Mouse (Mus musculus): Measurements from ENCODE around the gene Nav3. TPM values are rescaled to one million over a fixed set of nuclear protein-coding genes. Genes with fewer than 3 reads are reported as not detected.

Nav3 gene
- polyA plus RNA-seq, 1 experiment from 2014 or later, result 0.85 TPM

DNA sequence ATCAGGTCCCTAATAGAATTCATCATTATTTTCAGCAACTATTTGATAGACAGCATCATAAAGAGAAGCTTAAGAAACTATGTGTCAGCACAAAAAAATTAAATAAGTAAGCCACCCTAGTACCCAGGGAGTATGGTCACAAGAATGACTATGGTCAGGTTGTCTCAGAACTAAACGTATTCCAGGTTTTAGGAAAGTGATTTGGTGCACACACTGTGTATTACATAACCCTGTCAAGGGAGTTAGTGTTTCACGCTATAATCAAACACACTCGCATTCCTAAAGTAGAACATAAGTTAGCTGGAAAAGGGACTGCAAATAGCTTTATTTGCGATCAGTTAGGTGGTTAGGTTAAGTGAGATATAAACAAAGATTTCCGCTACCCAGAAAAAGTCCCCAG is 126.0 kb downstream of the Nav3 start:
- 85% methylated on average over 5 of the region's 5 CpGs for WGBS
- no peaks in the 10 kb centered on the region for H3K9me3 ChIP-seq (ENCODE audit: control insufficient read depth, low read length)
- no peaks in the 10 kb centered on the region for H3K27me3 ChIP-seq (replicated peaks; ENCODE audit: control insufficient read depth, insufficient read depth, low read length)
- H3K9ac ChIP-seq (ENCODE audit: low read depth, low read length), result no peak overlapping the region
- ATAC-seq (replicated peaks; ENCODE audit: low FRiP score) (no peak), DNase-seq (ENCODE audit: low spot score) (no peak)
- H3K36me3 ChIP-seq (ENCODE audit: control insufficient read depth, insufficient read depth, low read length), result no peaks in the 10 kb centered on the region
- no peak overlapping the region for H3K4me2 ChIP-seq
- no peak overlapping the region for H3K4me3 ChIP-seq (ENCODE audit: low read depth, low read length)
- H3K4me1 ChIP-seq (replicated peaks; ENCODE audit: control insufficient read depth, insufficient read depth, low read length), result no peaks in the 10 kb centered on the region
- no peak overlapping the region for H3K27ac ChIP-seq (ENCODE audit: low read depth, low read length)

DNA sequence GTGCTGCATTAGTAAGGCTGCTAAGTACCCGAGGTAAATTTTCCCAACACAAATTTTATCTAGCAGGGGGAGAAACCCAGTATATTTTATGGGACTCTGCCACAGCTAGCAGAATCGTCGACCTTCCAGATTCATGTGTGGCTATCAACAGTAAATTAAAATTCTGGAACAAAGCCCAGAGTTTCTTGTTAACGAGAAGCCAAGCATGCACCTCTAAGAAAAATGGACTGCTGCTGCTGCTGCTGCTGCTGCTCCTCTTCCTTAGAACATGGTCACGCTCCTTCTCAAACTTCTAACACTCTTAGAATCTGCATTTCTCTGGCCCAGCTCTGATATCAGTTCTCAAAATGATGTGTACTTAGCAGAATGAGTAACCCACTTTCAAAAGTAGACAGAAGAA is 126.4 kb downstream of the Nav3 start:
- no peak overlapping the region for H3K4me2 ChIP-seq
- H3K4me1 ChIP-seq (replicated peaks; ENCODE audit: control insufficient read depth, insufficient read depth, low read length), result no peaks in the 10 kb centered on the region
- H3K27ac ChIP-seq (ENCODE audit: low read depth, low read length), result no peak overlapping the region
- WGBS, result 67% methylated on average over 5 of the region's 5 CpGs
- no peak overlapping the region for H3K9ac ChIP-seq (ENCODE audit: low read depth, low read length)
- no peak overlapping the region for H3K4me3 ChIP-seq (ENCODE audit: low read depth, low read length)
- ATAC-seq (replicated peaks; ENCODE audit: low FRiP score) (no peak), DNase-seq (ENCODE audit: low spot score) (no peak)
- no peaks in the 10 kb centered on the region for H3K9me3 ChIP-seq (ENCODE audit: control insufficient read depth, low read length)
- H3K27me3 ChIP-seq (replicated peaks; ENCODE audit: control insufficient read depth, insufficient read depth, low read length), result no peaks in the 10 kb centered on the region
- H3K36me3 ChIP-seq (ENCODE audit: control insufficient read depth, insufficient read depth, low read length), result no peaks in the 10 kb centered on the region

DNA sequence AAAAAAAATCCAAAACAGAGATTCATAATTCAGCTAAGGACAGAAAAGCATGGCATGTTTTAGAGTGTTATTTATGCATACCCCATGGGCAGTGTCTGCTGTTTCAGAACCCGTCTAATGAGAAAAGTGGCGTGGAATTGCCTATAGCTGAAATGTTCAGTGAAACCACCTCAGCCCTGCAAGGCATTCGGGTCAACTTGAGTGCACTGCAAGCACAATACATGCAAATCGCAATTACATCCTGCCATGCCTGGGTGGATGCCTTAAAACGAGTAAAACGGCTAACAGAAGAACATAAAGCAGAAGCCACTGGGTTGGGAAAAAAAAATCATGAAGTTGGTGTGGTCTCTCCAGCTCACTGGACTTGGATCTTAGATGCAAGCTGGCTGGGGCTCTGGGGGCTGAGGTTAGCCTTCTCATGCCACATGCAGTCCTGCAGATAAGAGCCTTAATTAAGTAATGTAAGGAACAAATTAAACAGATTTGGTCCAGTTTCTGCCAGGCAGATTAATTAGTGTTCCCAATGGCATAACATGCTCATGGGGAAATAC is 133.8 kb downstream of the Nav3 start:
- DNase-seq (ENCODE audit: low spot score), result no peak

DNA sequence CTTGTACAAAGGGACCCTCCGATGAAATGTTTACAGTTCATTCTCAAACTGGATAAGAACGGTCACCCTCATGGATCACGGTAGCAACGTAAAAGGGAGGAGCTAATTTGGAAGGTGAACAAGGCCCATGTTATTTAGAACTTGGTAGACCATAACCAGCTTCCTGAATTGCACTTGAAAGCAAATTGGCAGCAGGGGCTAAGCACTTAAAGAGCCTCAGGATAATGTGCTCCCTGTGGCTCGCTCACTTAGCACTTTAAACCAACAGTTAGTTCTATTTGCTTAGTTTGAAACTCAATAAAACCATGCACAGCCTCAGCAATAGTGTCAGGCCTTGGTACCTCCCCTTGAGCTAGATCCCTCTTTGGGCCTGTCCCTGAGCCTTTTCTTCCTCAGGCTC is 138.7 kb downstream of the Nav3 start:
- no peak for ATAC-seq (replicated peaks; ENCODE audit: low FRiP score)

More for the DNA sequence above, 133.8 kb downstream of the Nav3 start:
- no peaks in the 10 kb centered on the region for H3K4me1 ChIP-seq (replicated peaks; ENCODE audit: control insufficient read depth, insufficient read depth, low read length)
- no peak overlapping the region for H3K9ac ChIP-seq (ENCODE audit: low read depth, low read length)
- no peak overlapping the region for H3K4me2 ChIP-seq
- H3K4me3 ChIP-seq (ENCODE audit: low read depth, low read length), result no peak overlapping the region
- 81% methylated on average over 6 of the region's 6 CpGs for WGBS
- no peak for ATAC-seq (replicated peaks; ENCODE audit: low FRiP score)
- H3K27me3 ChIP-seq (replicated peaks; ENCODE audit: control insufficient read depth, insufficient read depth, low read length), result no peaks in the 10 kb centered on the region
- no peak overlapping the region for H3K27ac ChIP-seq (ENCODE audit: low read depth, low read length)
- no peaks in the 10 kb centered on the region for H3K9me3 ChIP-seq (ENCODE audit: control insufficient read depth, low read length)
- no peaks in the 10 kb centered on the region for H3K36me3 ChIP-seq (ENCODE audit: control insufficient read depth, insufficient read depth, low read length)

DNA sequence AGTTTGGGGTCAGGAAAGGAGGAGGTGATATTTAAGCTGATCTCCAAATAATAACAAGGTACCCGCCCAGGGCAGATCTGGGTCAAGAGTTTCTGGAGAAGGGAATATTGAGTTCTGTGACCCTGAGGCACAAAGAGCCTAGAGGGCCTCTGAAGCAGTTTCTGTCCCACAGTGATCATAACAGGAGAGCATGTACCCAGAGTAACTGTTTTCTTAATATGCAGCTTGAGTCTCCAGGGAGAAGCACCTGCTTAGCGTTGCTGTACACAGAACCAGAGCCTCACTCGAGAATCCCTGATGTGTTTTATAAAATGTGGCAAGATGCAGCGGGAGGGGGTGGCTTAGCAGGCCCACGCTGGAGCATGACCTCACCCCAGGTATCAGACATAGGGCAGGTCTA is 141.5 kb downstream of the Nav3 start:
- H3K4me2 ChIP-seq, result no peak overlapping the region
- ATAC-seq (replicated peaks; ENCODE audit: low FRiP score) (no peak), DNase-seq (ENCODE audit: low spot score) (no peak)
- H3K27ac ChIP-seq (ENCODE audit: low read depth, low read length), result no peak overlapping the region
- H3K9ac ChIP-seq (ENCODE audit: low read depth, low read length), result no peak overlapping the region
- WGBS, result 80% methylated on average over 5 of the region's 5 CpGs
- no peaks in the 10 kb centered on the region for H3K27me3 ChIP-seq (replicated peaks; ENCODE audit: control insufficient read depth, insufficient read depth, low read length)
- no peaks in the 10 kb centered on the region for H3K4me1 ChIP-seq (replicated peaks; ENCODE audit: control insufficient read depth, insufficient read depth, low read length)
- no peaks in the 10 kb centered on the region for H3K9me3 ChIP-seq (ENCODE audit: control insufficient read depth, low read length)
- no peaks in the 10 kb centered on the region for H3K36me3 ChIP-seq (ENCODE audit: control insufficient read depth, insufficient read depth, low read length)
- H3K4me3 ChIP-seq (ENCODE audit: low read depth, low read length), result no peak overlapping the region

More for the DNA sequence above, 138.7 kb downstream of the Nav3 start:
- Histone ChIP-seq H3K27me3 (replicated peaks; ENCODE audit: control insufficient read depth, insufficient read depth, low read length) (no peaks in the 10 kb centered on the region), H3K36me3 (ENCODE audit: control insufficient read depth, insufficient read depth, low read length) (no peaks in the 10 kb centered on the region), H3K4me2 (no peak overlapping the region), H3K9ac (ENCODE audit: low read depth, low read length) (no peak overlapping the region), H3K27ac (ENCODE audit: low read depth, low read length) (no peak overlapping the region), H3K4me3 (ENCODE audit: low read depth, low read length) (no peak overlapping the region), H3K9me3 (ENCODE audit: control insufficient read depth, low read length) (no peaks in the 10 kb centered on the region), H3K4me1 (replicated peaks; ENCODE audit: control insufficient read depth, insufficient read depth, low read length) (no peaks in the 10 kb centered on the region)
- whole genome bisulfite sequencing, result 73% methylated on average over 5 of the region's 5 CpGs
- no peak for DNase-seq (ENCODE audit: low spot score)

DNA sequence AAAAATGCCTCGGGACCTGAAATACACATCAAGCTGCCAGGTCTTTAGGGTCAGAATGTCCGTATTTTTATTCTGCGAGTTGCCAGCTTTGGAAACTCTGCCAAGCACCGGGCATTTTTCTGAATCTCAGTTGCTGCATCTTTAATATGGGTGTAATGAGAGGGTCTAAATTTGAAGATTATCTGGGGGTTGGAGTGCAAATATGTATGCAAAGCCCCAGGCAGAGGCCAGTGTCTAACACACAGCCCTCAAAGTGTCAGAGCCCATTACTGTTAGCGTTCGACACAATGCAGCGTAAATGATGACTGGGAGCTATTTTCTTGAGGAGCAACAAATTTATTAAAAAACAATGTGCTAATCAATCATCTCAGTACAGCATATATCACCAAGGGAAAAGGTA is 142.0 kb downstream of the Nav3 start:
- H3K27me3 ChIP-seq (replicated peaks; ENCODE audit: control insufficient read depth, insufficient read depth, low read length), result no peaks in the 10 kb centered on the region
- H3K36me3 ChIP-seq (ENCODE audit: control insufficient read depth, insufficient read depth, low read length), result no peaks in the 10 kb centered on the region
- H3K9ac ChIP-seq (ENCODE audit: low read depth, low read length), result no peak overlapping the region
- H3K4me3 ChIP-seq (ENCODE audit: low read depth, low read length), result no peak overlapping the region
- H3K4me1 ChIP-seq (replicated peaks; ENCODE audit: control insufficient read depth, insufficient read depth, low read length), result no peaks in the 10 kb centered on the region
- DNase-seq (ENCODE audit: low spot score), result no peak
- H3K9me3 ChIP-seq (ENCODE audit: control insufficient read depth, low read length), result no peaks in the 10 kb centered on the region
- ATAC-seq (replicated peaks; ENCODE audit: low FRiP score), result no peak
- H3K4me2 ChIP-seq, result no peak overlapping the region
- 86% methylated on average over 7 of the region's 7 CpGs for WGBS
- H3K27ac ChIP-seq (ENCODE audit: low read depth, low read length), result no peak overlapping the region

DNA sequence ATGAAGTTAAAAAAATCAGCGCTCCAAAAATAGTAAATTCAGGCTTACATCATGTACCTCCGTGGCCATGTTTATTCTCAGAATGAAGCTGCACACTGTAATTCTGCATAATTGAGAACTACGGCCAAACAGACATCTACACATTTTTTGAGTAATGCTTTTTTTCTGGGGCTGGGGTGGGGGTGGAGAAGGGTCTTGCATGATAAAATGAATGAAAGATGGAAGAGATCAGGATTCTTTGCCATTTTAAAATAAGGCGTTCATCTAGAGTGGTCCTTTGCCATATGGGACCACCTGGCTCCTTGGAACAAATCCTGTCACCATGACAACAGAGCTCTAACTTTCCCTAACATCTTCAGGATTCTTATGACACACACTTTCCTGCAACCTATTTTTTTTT is 146.5 kb downstream of the Nav3 start:
- 86% methylated on average over 4 of the region's 4 CpGs for WGBS
- ATAC-seq (replicated peaks; ENCODE audit: low FRiP score) (no peak), DNase-seq (ENCODE audit: low spot score) (no peak)
- Histone ChIP-seq H3K4me1 (replicated peaks; ENCODE audit: control insufficient read depth, insufficient read depth, low read length) (no peaks in the 10 kb centered on the region), H3K36me3 (ENCODE audit: control insufficient read depth, insufficient read depth, low read length) (no peaks in the 10 kb centered on the region), H3K4me2 (no peak overlapping the region), H3K27me3 (replicated peaks; ENCODE audit: control insufficient read depth, insufficient read depth, low read length) (no peaks in the 10 kb centered on the region), H3K9ac (ENCODE audit: low read depth, low read length) (no peak overlapping the region), H3K27ac (ENCODE audit: low read depth, low read length) (no peak overlapping the region), H3K4me3 (ENCODE audit: low read depth, low read length) (no peak overlapping the region), H3K9me3 (ENCODE audit: control insufficient read depth, low read length) (no peaks in the 10 kb centered on the region)

DNA sequence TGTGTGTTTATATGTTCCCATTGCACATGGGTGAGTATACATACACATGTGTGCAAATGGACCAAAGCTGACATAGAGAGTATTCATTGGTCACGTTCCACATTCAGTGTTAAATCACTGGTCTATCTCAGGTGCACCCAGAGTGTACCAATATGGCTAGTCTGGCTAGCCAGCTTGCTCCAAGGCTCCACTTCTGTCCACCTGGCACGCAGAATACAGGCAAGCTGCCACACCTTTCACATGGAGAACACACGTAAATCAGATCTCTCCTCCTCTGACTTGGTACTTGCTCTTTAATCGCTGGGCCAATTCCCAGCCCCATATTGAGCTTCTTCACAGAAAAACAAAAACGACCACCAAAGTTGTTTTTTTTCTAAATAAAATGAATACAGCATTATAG is 150.4 kb downstream of the Nav3 start:
- DNase-seq (ENCODE audit: low spot score) (no peak), ATAC-seq (replicated peaks; ENCODE audit: low FRiP score) (no peak)
- Histone ChIP-seq H3K27me3 (replicated peaks; ENCODE audit: control insufficient read depth, insufficient read depth, low read length) (no peaks in the 10 kb centered on the region), H3K4me1 (replicated peaks; ENCODE audit: control insufficient read depth, insufficient read depth, low read length) (no peaks in the 10 kb centered on the region), H3K4me3 (ENCODE audit: low read depth, low read length) (no peak overlapping the region), H3K9me3 (ENCODE audit: control insufficient read depth, low read length) (no peaks in the 10 kb centered on the region), H3K27ac (ENCODE audit: low read depth, low read length) (no peak overlapping the region), H3K36me3 (ENCODE audit: control insufficient read depth, insufficient read depth, low read length) (no peaks in the 10 kb centered on the region), H3K4me2 (no peak overlapping the region), H3K9ac (ENCODE audit: low read depth, low read length) (no peak overlapping the region)
- 75% methylated on average over 5 of the region's 5 CpGs for WGBS

DNA sequence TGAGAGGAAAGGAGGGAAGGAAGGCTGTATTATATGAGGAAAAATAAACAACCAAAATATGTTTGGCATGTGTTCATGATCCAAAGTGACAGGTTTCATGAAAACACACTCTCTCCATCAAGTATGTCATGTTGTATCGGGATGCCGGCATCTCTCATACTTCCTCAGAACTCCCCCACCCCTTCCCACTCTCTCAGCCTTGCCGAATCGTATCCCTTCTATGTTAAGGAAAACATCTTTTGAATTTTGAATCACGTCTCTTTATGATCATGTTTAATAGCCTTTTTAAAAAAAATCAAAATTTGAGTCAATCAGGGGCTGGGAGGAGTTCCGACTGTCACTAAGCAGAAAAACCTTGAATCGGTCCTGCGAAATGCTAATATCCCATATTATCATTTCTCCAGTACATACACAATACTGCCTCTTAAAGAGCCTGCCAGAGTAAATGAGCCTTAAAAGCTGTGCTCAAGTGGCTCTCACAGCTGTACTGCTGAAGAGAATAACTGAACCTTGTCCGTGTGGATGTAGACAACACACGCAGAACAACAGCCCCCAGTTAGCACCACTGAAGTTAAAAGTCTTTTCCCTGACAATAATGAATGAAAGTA is 165.9 kb downstream of the Nav3 start:
- Histone ChIP-seq H3K4me3 (ENCODE audit: low read depth, low read length) (no peak overlapping the region), H3K4me2 (no peak overlapping the region), H3K27ac (ENCODE audit: low read depth, low read length) (no peak overlapping the region), H3K9me3 (ENCODE audit: control insufficient read depth, low read length) (no peaks in the 10 kb centered on the region), H3K9ac (ENCODE audit: low read depth, low read length) (no peak overlapping the region), H3K4me1 (replicated peaks; ENCODE audit: control insufficient read depth, insufficient read depth, low read length) (no peaks in the 10 kb centered on the region), H3K36me3 (ENCODE audit: control insufficient read depth, insufficient read depth, low read length) (no peaks in the 10 kb centered on the region), H3K27me3 (replicated peaks; ENCODE audit: control insufficient read depth, insufficient read depth, low read length) (no peaks in the 10 kb centered on the region)
- 87% methylated on average over 10 of the region's 10 CpGs for WGBS
- DNase-seq (ENCODE audit: low spot score) (no peak), ATAC-seq (replicated peaks; ENCODE audit: low FRiP score) (no peak)

Data from liver, embryonic 11.5 days (tissue).